Mouse (Mus musculus): Measurements from ENCODE around the gene Timp3.

The Timp3 gene

GRCm38 (mm10) chr10:86297307-86297706 is 2.9 kb upstream of the Timp3 start:
- DNase-seq (ENCODE audit: low spot score), result no peak

GRCm38 (mm10) chr10:86298326-86298725 is 1.8 kb upstream of the Timp3 start:
- DNase-seq (ENCODE audit: low spot score), result no peak

GRCm38 (mm10) chr10:86299795-86300194 is 377 bp upstream of the Timp3 start:
- DNase-seq (ENCODE audit: low spot score), result no peak

- no peak for DNase-seq (ENCODE audit: low spot score)
Measured at GRCm38 (mm10) chr10:86301117-86301490, 932 bp downstream of the Timp3 start.

GRCm38 (mm10) chr10:86301593-86302317 is 1.6 kb downstream of the Timp3 start:
- no peak for DNase-seq (ENCODE audit: low spot score)

- no peak for DNase-seq (ENCODE audit: low spot score)
Measured at GRCm38 (mm10) chr10:86302318-86302648, 2.1 kb downstream of the Timp3 start.

GRCm38 (mm10) chr10:86302761-86303494 is 2.8 kb downstream of the Timp3 start:
- peak; percentile 53 for DNase-seq (ENCODE audit: low spot score)

- DNase-seq (ENCODE audit: low spot score), result no peak
Measured at GRCm38 (mm10) chr10:86303495-86303876, 3.3 kb downstream of the Timp3 start.

GRCm38 (mm10) chr10:86304583-86304982 is 4.4 kb downstream of the Timp3 start:
- no peak for DNase-seq (ENCODE audit: low spot score)

GRCm38 (mm10) chr10:86307235-86307634 is 7.1 kb downstream of the Timp3 start:
- DNase-seq (ENCODE audit: low spot score), result no peak

GRCm38 (mm10) chr10:86310527-86310926 is 10.4 kb downstream of the Timp3 start:
- peak; percentile 39 for DNase-seq (ENCODE audit: low spot score)

- DNase-seq (ENCODE audit: low spot score), result no peak
Measured at GRCm38 (mm10) chr10:86312976-86313375, 12.8 kb downstream of the Timp3 start.

- DNase-seq (ENCODE audit: low spot score), result no peak
Measured at GRCm38 (mm10) chr10:86313448-86313847, 13.3 kb downstream of the Timp3 start.

GRCm38 (mm10) chr10:86315513-86315912 is 15.3 kb downstream of the Timp3 start:
- DNase-seq (ENCODE audit: low spot score), result no peak

- DNase-seq (ENCODE audit: low spot score), result no peak
Measured at GRCm38 (mm10) chr10:86317633-86318032, 17.5 kb downstream of the Timp3 start.

GRCm38 (mm10) chr10:86318552-86319140 is 18.5 kb downstream of the Timp3 start:
- no peak for DNase-seq (ENCODE audit: low spot score)

- DNase-seq (ENCODE audit: low spot score), result no peak
Measured at GRCm38 (mm10) chr10:86319526-86319925, 19.4 kb downstream of the Timp3 start.

GRCm38 (mm10) chr10:86320204-86320603 is 20.0 kb downstream of the Timp3 start:
- DNase-seq (ENCODE audit: low spot score), result no peak

- no peak for DNase-seq (ENCODE audit: low spot score)
Measured at GRCm38 (mm10) chr10:86321194-86321593, 21.0 kb downstream of the Timp3 start.

- DNase-seq (ENCODE audit: low spot score), result no peak
Measured at GRCm38 (mm10) chr10:86322006-86322405, 21.8 kb downstream of the Timp3 start.

- no peak for DNase-seq (ENCODE audit: low spot score)
Measured at GRCm38 (mm10) chr10:86323275-86323994, 23.3 kb downstream of the Timp3 start.

GRCm38 (mm10) chr10:86325272-86325671 is 25.1 kb downstream of the Timp3 start:
- no peak for DNase-seq (ENCODE audit: low spot score)

- no peak for DNase-seq (ENCODE audit: low spot score)
Measured at GRCm38 (mm10) chr10:86328143-86328542, 28.0 kb downstream of the Timp3 start.
